Mouse (Mus musculus) myocyte (in vitro differentiated cells): ENCODE results near the gene Zcchc14. TPM values are rescaled to one million over a fixed set of nuclear protein-coding genes. Genes with fewer than 3 reads are reported as not detected.

Source experiments
- H3K27me3 ChIP-seq: one replicate; pipeline ENCODE4 v1.6.1; 2011; ENCODE audit not compliant: control insufficient read depth, insufficient read depth, insufficient read length
- H3K36me3 ChIP-seq: one replicate; pipeline ENCODE4 v1.6.1; 2011; ENCODE audit not compliant: control insufficient read depth, insufficient read depth
- H3K4me2 ChIP-seq: one replicate; pipeline ENCODE4 v1.6.1; 2011; ENCODE audit warnings: low read depth, control low read depth
- H3K4me3 ChIP-seq: one replicate; pipeline ENCODE4 v1.5.1; 2011; ENCODE audit warnings: mild to moderate bottlenecking, control low read depth, moderate library complexity
- H3K79me2 ChIP-seq: one replicate; pipeline ENCODE4 v1.6.1; 2011; ENCODE audit not compliant: control insufficient read depth, insufficient read depth
- H3ac ChIP-seq: one replicate; pipeline ENCODE4 v1.6.1; 2011; ENCODE audit not compliant: control insufficient read depth, insufficient read length
- CEBPB ChIP-seq: IDR thresholded peaks from 2 replicates; pipeline ENCODE4 v1.6.1; 2011; ENCODE audit warnings: mild to moderate bottlenecking, moderate library complexity; ENCODE audit not compliant: poor library complexity, insufficient read depth, severe bottlenecking
- E2F4 ChIP-seq: IDR thresholded peaks from one replicate; pipeline ENCODE4 v1.6.1; 2011; ENCODE audit warnings: mild to moderate bottlenecking, control low read depth, moderate library complexity; ENCODE audit not compliant: insufficient read depth
- MAX ChIP-seq: IDR thresholded peaks from one replicate; pipeline ENCODE4 v1.6.1; 2011; ENCODE audit warnings: low read depth, mild to moderate bottlenecking, control low read depth
- MYOD1 ChIP-seq, 3 experiments: IDR thresholded peaks; one replicate each; pipeline ENCODE4 v1.6.1; 2011; ENCODE audit warnings: control low read depth in 2 of 3, low read depth in 2 of 3, mild to moderate bottlenecking in 2 of 3, moderate library complexity in 1 of 3; ENCODE audit not compliant: insufficient read length in 2 of 3, control insufficient read depth in 1 of 3
- MYOG ChIP-seq, 3 experiments: IDR thresholded peaks; one replicate each; pipeline ENCODE4 v1.6.1; 2011; ENCODE audit warnings: control low read depth in 2 of 3, low read depth in 2 of 3, mild to moderate bottlenecking in 2 of 3; ENCODE audit not compliant: insufficient read length in 2 of 3, control insufficient read depth in 1 of 3, insufficient read depth in 1 of 3
- POLR2A ChIP-seq: IDR thresholded peaks from one replicate; pipeline ENCODE4 v1.6.1; 2011; ENCODE audit warnings: low read depth, mild to moderate bottlenecking, control low read depth, moderate library complexity; ENCODE audit not compliant: insufficient read length
- POLR2AphosphoS2 ChIP-seq: IDR thresholded peaks from one replicate; pipeline ENCODE4 v1.6.1; 2011; ENCODE audit warnings: low read depth, control low read depth; ENCODE audit not compliant: insufficient read length
- REST ChIP-seq: IDR thresholded peaks from one replicate; pipeline ENCODE4 v1.6.1; 2011; ENCODE audit warnings: mild to moderate bottlenecking, control low read depth, moderate library complexity; ENCODE audit not compliant: insufficient read depth, insufficient read length
- SRF ChIP-seq: IDR thresholded peaks from one replicate; pipeline ENCODE4 v1.6.1; 2011; ENCODE audit warnings: low read depth; ENCODE audit not compliant: control insufficient read depth, insufficient read length
- TCF12 ChIP-seq: IDR thresholded peaks from one replicate; pipeline ENCODE4 v1.6.1; 2011; ENCODE audit warnings: mild to moderate bottlenecking, control low read depth; ENCODE audit not compliant: poor library complexity, insufficient read depth, severe bottlenecking
- TCF3 ChIP-seq: IDR thresholded peaks from one replicate; pipeline ENCODE4 v1.6.1; 2011; ENCODE audit warnings: low read depth, control low read depth; ENCODE audit not compliant: insufficient read length
- USF1 ChIP-seq: IDR thresholded peaks from one replicate; pipeline ENCODE4 v1.6.1; 2011; ENCODE audit warnings: low read depth, mild to moderate bottlenecking, control low read depth, moderate library complexity
- polyA plus RNA-seq: library from polyadenylated mRNA; unstranded; fragments of >200 nt; fragmentation: generic; extraction: Trizol; gene quantifications from one replicate; pipeline ENCODE4 v1.2.1, GENCODE M21; 2012; ENCODE audit warnings: missing spikeins

Gene Zcchc14
- polyA plus RNA-seq, 1 experiment, result 11.9 TPM

- no peaks in the 10 kb centered on the region for H3K27me3 ChIP-seq
- H3K36me3 ChIP-seq, result no peaks in the 10 kb centered on the region
- peaks cover 34% of the 10 kb centered on the region for H3K79me2 ChIP-seq
- H3ac ChIP-seq, result no peak overlapping the region
- peak overlapping the region; percentile 42 for H3K4me2 ChIP-seq
- H3K4me3 ChIP-seq, result no peak overlapping the region
- peak; percentile 1 for TF ChIP-seq TCF12
- peak; percentile 53 for TF ChIP-seq MAX
- TF ChIP-seq POLR2AphosphoS2, result no peak
- TF ChIP-seq MYOG (IDR thresholded peaks at IDR 0.05; ENCODE audit: control insufficient read depth in 1 of 3, insufficient read depth in 1 of 3, insufficient read length in 2 of 3, low read depth in 2 of 3), result peak in 1 of 3 experiments; percentile 63
- peak in 2 of 3 experiments; percentile 16 to 36 for TF ChIP-seq MYOD1 (IDR thresholded peaks at IDR 0.05; ENCODE audit: control insufficient read depth in 1 of 3, insufficient read length in 2 of 3, low read depth in 2 of 3)
- TF ChIP-seq REST, result no peak
Observed at GRCm38 (mm10) chr8:121573275-121573674, 79.4 kb downstream of the Zcchc14 start.

- Histone ChIP-seq H3K4me2 (no peak overlapping the region), H3ac (no peak overlapping the region), H3K79me2 (peaks cover 30% of the 10 kb centered on the region), H3K4me3 (no peak overlapping the region), H3K36me3 (no peaks in the 10 kb centered on the region), H3K27me3 (no peaks in the 10 kb centered on the region)
- TF ChIP-seq TCF3 (no peak), POLR2AphosphoS2 (no peak), REST (no peak), E2F4 (no peak), MAX (no peak), USF1 (no peak)
Observed at GRCm38 (mm10) chr8:121572121-121572520, 80.6 kb downstream of the Zcchc14 start.

- H3K27me3 ChIP-seq, result no peaks in the 10 kb centered on the region
- H3K4me2 ChIP-seq, result no peak overlapping the region
- TF ChIP-seq E2F4 (no peak), USF1 (no peak), MYOD1 (IDR thresholded peaks at IDR 0.05; ENCODE audit: control insufficient read depth in 1 of 3, insufficient read length in 2 of 3, low read depth in 2 of 3) (no peak), REST (no peak), CEBPB (no peak), MYOG (IDR thresholded peaks at IDR 0.05; ENCODE audit: control insufficient read depth in 1 of 3, insufficient read depth in 1 of 3, insufficient read length in 2 of 3, low read depth in 2 of 3) (no peak), MAX (no peak), TCF12 (no peak), POLR2AphosphoS2 (no peak), TCF3 (no peak), POLR2A (no peak), SRF (no peak)
- no peak overlapping the region for H3K4me3 ChIP-seq
- no peak overlapping the region for H3ac ChIP-seq
- H3K79me2 ChIP-seq, result peaks cover 19% of the 10 kb centered on the region
- no peaks in the 10 kb centered on the region for H3K36me3 ChIP-seq
Observed at GRCm38 (mm10) chr8:121570801-121571200, 81.9 kb downstream of the Zcchc14 start.

DNA sequence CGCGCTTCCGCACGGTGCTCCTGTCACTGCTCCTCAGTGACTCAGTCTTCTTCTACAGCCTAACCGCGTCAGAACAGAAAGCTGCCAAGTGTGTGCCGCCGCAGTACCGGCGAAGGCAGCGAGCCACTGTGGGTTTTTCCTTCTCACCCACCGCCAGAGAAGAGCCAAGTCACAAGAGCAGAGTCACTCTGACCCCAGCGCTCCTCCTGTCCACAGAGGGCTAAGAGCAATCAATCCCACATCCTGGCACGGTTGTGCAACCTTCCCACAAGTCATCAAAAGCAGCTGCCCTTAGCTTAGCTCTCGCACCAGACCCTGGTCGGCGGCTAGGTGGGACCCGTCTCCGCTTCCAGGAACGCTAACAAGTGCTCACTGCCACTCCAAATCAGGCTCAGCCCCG is 82.4 kb downstream of the Zcchc14 start:
- Histone ChIP-seq H3K79me2 (peaks cover 16% of the 10 kb centered on the region), H3ac (no peak overlapping the region), H3K4me3 (no peak overlapping the region), H3K27me3 (no peaks in the 10 kb centered on the region), H3K36me3 (no peaks in the 10 kb centered on the region), H3K4me2 (no peak overlapping the region)
- no peak for TF ChIP-seq TCF3
- TF ChIP-seq MYOG (IDR thresholded peaks at IDR 0.05; ENCODE audit: control insufficient read depth in 1 of 3, insufficient read depth in 1 of 3, insufficient read length in 2 of 3, low read depth in 2 of 3), result peak in 1 of 3 experiments; percentile 36

DNA sequence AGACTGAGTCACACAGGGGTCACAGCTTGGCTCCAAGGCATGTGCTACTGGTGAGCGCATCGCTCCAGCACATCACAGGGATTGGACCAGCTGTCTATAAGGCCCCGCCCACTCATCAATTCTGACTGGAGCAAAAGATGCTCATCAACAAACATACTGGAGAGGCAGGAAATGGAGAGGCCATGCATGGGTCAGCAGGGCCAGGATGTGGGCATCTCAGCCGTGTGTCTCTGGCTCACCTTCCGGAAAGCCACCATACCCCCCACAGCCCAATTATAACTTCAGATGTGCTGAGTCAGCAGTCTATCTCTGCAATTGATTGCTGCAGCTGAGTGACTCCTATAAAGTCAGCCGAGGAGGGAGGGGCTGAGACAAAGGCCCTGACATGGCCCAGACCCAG is 84.4 kb downstream of the Zcchc14 start:
- H3K79me2 ChIP-seq, result no peaks in the 10 kb centered on the region
- TF ChIP-seq MYOG (IDR thresholded peaks at IDR 0.05; ENCODE audit: control insufficient read depth in 1 of 3, insufficient read depth in 1 of 3, insufficient read length in 2 of 3, low read depth in 2 of 3) (peak in 1 of 3 experiments; percentile 0), MYOD1 (IDR thresholded peaks at IDR 0.05; ENCODE audit: control insufficient read depth in 1 of 3, insufficient read length in 2 of 3, low read depth in 2 of 3) (peak in 1 of 3 experiments; percentile 10), POLR2A (no peak)

More for the DNA sequence above, 84.4 kb downstream of the Zcchc14 start:
- H3K27me3 ChIP-seq, result no peaks in the 10 kb centered on the region
- H3K36me3 ChIP-seq, result no peaks in the 10 kb centered on the region
- H3K4me2 ChIP-seq, result no peak overlapping the region
- no peak overlapping the region for H3K4me3 ChIP-seq
- H3ac ChIP-seq, result no peak overlapping the region
